Mouse (Mus musculus) E14TG2a.4 (cell line): ENCODE results near the gene Syn3.

Source experiments
- CTCF ChIP-seq: conservative IDR thresholded peaks from 2 replicates; pipeline ENCODE4 v1.5.1; 2014; ENCODE audit warnings: low read length
- NANOG ChIP-seq: IDR thresholded peaks from 2 replicates; pipeline ENCODE4 v1.6.1; 2014; ENCODE audit warnings: borderline replicate concordance, low read length, mixed read lengths
- POU5F1 ChIP-seq: IDR thresholded peaks from 2 replicates; pipeline ENCODE4 v1.6.1; 2014; ENCODE audit warnings: low read length, borderline replicate concordance

DNA sequence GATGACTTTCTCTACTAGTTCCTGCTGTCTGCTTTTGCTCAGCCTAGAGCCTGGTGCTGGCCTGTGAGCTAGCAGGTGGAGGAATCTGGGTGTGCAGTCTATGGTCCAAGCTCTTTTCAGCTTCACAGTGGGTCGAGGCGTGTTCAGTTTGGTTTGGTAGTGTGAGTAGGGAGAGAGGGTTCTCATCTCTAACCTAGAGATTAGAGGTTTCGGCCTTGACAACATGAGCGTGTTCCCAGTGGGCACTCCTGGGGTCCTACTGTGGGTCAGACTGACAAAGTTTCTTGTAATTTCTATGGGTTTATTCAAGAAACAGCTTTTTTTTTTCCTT lies 196.4 kb downstream of the Syn3 start:
- no peak for TF ChIP-seq CTCF
- no peak for TF ChIP-seq POU5F1
- TF ChIP-seq NANOG = no peak
